In genomic region chr14:72516376-72516775, GRCm38 (mm10) we compare ENCODE assay signal across 10 mouse cellular contexts. TPM values are rescaled to one million over a fixed set of nuclear protein-coding genes. Genes with fewer than 3 reads are reported as not detected.
DNase-seq lines count a peak whose midpoint lies in the region; ATAC-seq and TF ChIP-seq lines count a peak whose summit lies in the region.
"Had no signal": no experiment of that assay in that cellular context is flagged by ENCODE, and none has a peak within 500 bp of the region (broad histone marks: within the 10 kb centered on the region; RNA-seq: fewer than 3 reads in every experiment).

No protein-coding gene starts in this region.

- H3K4me1 ChIP-seq in kidney, embryonic 14.5 days (ENCODE audit: control insufficient read depth, insufficient read depth, low read length) = no peaks in the 10 kb centered on the region
- no peaks in the 10 kb centered on the region for H3K4me1 ChIP-seq in ES-Bruce4 (ENCODE audit: control insufficient read depth, insufficient read depth, low read length)
- H3K4me1 ChIP-seq in heart, postnatal 0 days (ENCODE audit: control insufficient read depth, insufficient read depth) = no peaks in the 10 kb centered on the region
- no peaks in the 10 kb centered on the region for H3K4me1 ChIP-seq in limb, embryonic 10.5 days
- H3K4me1 ChIP-seq: embryonic facial prominence, embryonic 13.5 days; lung, embryonic 15.5 days had no signal

- TF ChIP-seq POLR2A in ES-Bruce4 (IDR thresholded peaks at IDR 0.05; ENCODE audit: insufficient read depth, low read length) = no peak

- peak; percentile 66 for TF ChIP-seq CTCF in ES-Bruce4 (IDR thresholded peaks at IDR 0.05; ENCODE audit: low read depth, low read length)
- peak; percentile 95 for TF ChIP-seq CTCF in heart, postnatal 0 days (IDR thresholded peaks at IDR 0.05; ENCODE audit: low read depth)

- no peak overlapping the region for H3K4me3 ChIP-seq in kidney, embryonic 14.5 days (ENCODE audit: low read length)
- no peak overlapping the region for H3K4me3 ChIP-seq in ES-Bruce4 (ENCODE audit: low read depth, low read length)
- H3K4me3 ChIP-seq in heart, postnatal 0 days (ENCODE audit: low read depth, low read length) = no peak overlapping the region
- H3K4me3 ChIP-seq in limb, embryonic 10.5 days = no peak overlapping the region
- H3K4me3 ChIP-seq: embryonic facial prominence, embryonic 13.5 days; lung, embryonic 15.5 days had no signal

- ATAC-seq in kidney, embryonic 14.5 days (ENCODE audit: low FRiP score, low TSS enrichment) = no peak; the same call in 1 of the 2 replicates
- ATAC-seq in heart, postnatal 0 days (ENCODE audit: insufficient read depth, low read depth) = peak; percentile 62
- ATAC-seq in erythroblast, adult 5-6 weeks (replicated peaks; ENCODE audit: low FRiP score, poor library complexity, severe bottlenecking) = no peak

- H3K27ac ChIP-seq in kidney, embryonic 14.5 days (ENCODE audit: low read depth, low read length) = no peak overlapping the region
- H3K27ac ChIP-seq in ES-Bruce4 (ENCODE audit: insufficient read depth, low read length) = no peak overlapping the region
- no peak overlapping the region for H3K27ac ChIP-seq in heart, postnatal 0 days (ENCODE audit: low read depth)
- H3K27ac ChIP-seq in limb, embryonic 10.5 days = no peak overlapping the region
- H3K27ac ChIP-seq: embryonic facial prominence, embryonic 13.5 days; lung, embryonic 15.5 days had no signal

- no peak overlapping the region for H3K9ac ChIP-seq in kidney, embryonic 14.5 days (ENCODE audit: low read depth, low read length)
- no peak overlapping the region for H3K9ac ChIP-seq in ES-Bruce4 (ENCODE audit: low read depth, poor library complexity, severe bottlenecking)
- H3K9ac ChIP-seq in heart, postnatal 0 days (replicated peaks; ENCODE audit: low read depth, low read length) = no peak overlapping the region
- H3K9ac ChIP-seq: embryonic facial prominence, embryonic 13.5 days; lung, embryonic 15.5 days had no signal

- TF ChIP-seq EP300 in ES-Bruce4 (IDR thresholded peaks at IDR 0.05; ENCODE audit: insufficient read depth, low read depth, low read length) = no peak
- TF ChIP-seq EP300 in heart, postnatal 0 days (IDR thresholded peaks at IDR 0.05; ENCODE audit: low read depth) = no peak

- 26% methylated on average over 5 of the region's 5 CpGs for WGBS in kidney, embryonic 14.5 days
- WGBS in heart, postnatal 0 days = 11% methylated on average over 5 of the region's 5 CpGs
- WGBS in limb, embryonic 10.5 days = 28% methylated on average over 5 of the region's 5 CpGs

- peak; percentile 21 for DNase-seq in kidney, adult 11 months
- peak; percentile 44 to 47 for DNase-seq in adrenal gland, postnatal 36 days
- DNase-seq in heart, postnatal 0 days (ENCODE audit: low spot score) = peak; percentile 42
- DNase-seq in limb, embryonic 10.5 days (ENCODE audit: low spot score) = peak; percentile 69
- DNase-seq in retina, embryonic 14.5 days (ENCODE audit: low spot score) = peak; percentile 54

- H3K9me3 ChIP-seq in kidney, embryonic 14.5 days (ENCODE audit: control insufficient read depth, low read length) = no peaks in the 10 kb centered on the region
- no peaks in the 10 kb centered on the region for H3K9me3 ChIP-seq in ES-Bruce4 (replicated peaks; ENCODE audit: control insufficient read depth, insufficient read depth, low read length, poor library complexity, severe bottlenecking)
- H3K9me3 ChIP-seq in heart, postnatal 0 days (replicated peaks; ENCODE audit: control insufficient read depth, low read length) = no peaks in the 10 kb centered on the region
- H3K9me3 ChIP-seq in limb, embryonic 10.5 days (replicated peaks) = no peaks in the 10 kb centered on the region
- H3K9me3 ChIP-seq: embryonic facial prominence, embryonic 13.5 days; lung, embryonic 15.5 days had no signal

- no peaks in the 10 kb centered on the region for H3K36me3 ChIP-seq in kidney, embryonic 14.5 days (ENCODE audit: control insufficient read depth, insufficient read depth, low read length)
- H3K36me3 ChIP-seq in ES-Bruce4 (ENCODE audit: control insufficient read depth, insufficient read depth, low read length, poor library complexity, severe bottlenecking) = no peaks in the 10 kb centered on the region
- H3K36me3 ChIP-seq in heart, postnatal 0 days (replicated peaks; ENCODE audit: control insufficient read depth, insufficient read depth, low read length) = no peaks in the 10 kb centered on the region
- H3K36me3 ChIP-seq in limb, embryonic 10.5 days = no peaks in the 10 kb centered on the region
- H3K36me3 ChIP-seq: embryonic facial prominence, embryonic 13.5 days; lung, embryonic 15.5 days had no signal

- H3K4me2 ChIP-seq in kidney, embryonic 14.5 days (replicated peaks; ENCODE audit: low read depth, low read length) = no peak overlapping the region
- peak overlapping the region; percentile 23; the same call in 1 of the 2 replicates for H3K4me2 ChIP-seq in heart, postnatal 0 days (ENCODE audit: low read depth, low read length)
- H3K4me2 ChIP-seq: embryonic facial prominence, embryonic 13.5 days; lung, embryonic 15.5 days had no signal

- no peaks in the 10 kb centered on the region for H3K27me3 ChIP-seq in kidney, embryonic 14.5 days (ENCODE audit: control insufficient read depth, insufficient read depth, low read length)
- no peaks in the 10 kb centered on the region for H3K27me3 ChIP-seq in ES-Bruce4 (ENCODE audit: control insufficient read depth, insufficient read depth, low read length, poor library complexity, severe bottlenecking)
- no peaks in the 10 kb centered on the region for H3K27me3 ChIP-seq in heart, postnatal 0 days (ENCODE audit: control insufficient read depth, insufficient read depth, low read length)
- H3K27me3 ChIP-seq in limb, embryonic 10.5 days (ENCODE audit: low read depth, poor library complexity, severe bottlenecking) = no peaks in the 10 kb centered on the region
- H3K27me3 ChIP-seq: embryonic facial prominence, embryonic 13.5 days; lung, embryonic 15.5 days had no signal

RNA-seq across cellular contexts. Expression of gene Gm9195, which starts 24.7 kb away (rescaled TPM):
- not detected in 2 replicates for polyA plus RNA-seq in kidney, embryonic 14.5 days (2014; fragmentation: Nextera tagmentation; extraction: Ambion mirVana)
- polyA plus RNA-seq in ES-Bruce4 (2011; ENCODE audit: insufficient read depth, insufficient read length, low read depth, missing spikeins) = not detected in 2 replicates
- total RNA-seq in adrenal gland, postnatal 36 days (2021) = not detected
- not detected in 2 replicates for total RNA-seq in heart, postnatal 0 days (2014; rRNA removed; ENCODE audit: low replicate concordance)
- polyA plus RNA-seq in heart, postnatal 0 days (2015; fragmentation: Nextera tagmentation; extraction: Ambion mirVana) = not detected in 2 replicates
- not detected in 2 replicates for polyA plus RNA-seq in limb, embryonic 10.5 days (2016; fragmentation: Nextera tagmentation; extraction: Ambion mirVana)
- not detected in 2 replicates for total RNA-seq in erythroblast, adult 5-6 weeks (2015; ENCODE audit: low replicate concordance)
- not detected in 2 replicates for total RNA-seq in erythroblast, adult 5-6 weeks (2017; ENCODE audit: low replicate concordance)
- polyA plus RNA-seq: embryonic facial prominence, embryonic 13.5 days; lung, embryonic 15.5 days had no signal
